Mouse (Mus musculus) cerebellum, adult 18-20 months (tissue): Measurements from ENCODE around the gene Osgin1.

Source experiments
- DNase-seq, 2 experiments: peaks; one replicate each; pipeline ENCODE4 v3.0.0; 2021

Gene Osgin1

DNA sequence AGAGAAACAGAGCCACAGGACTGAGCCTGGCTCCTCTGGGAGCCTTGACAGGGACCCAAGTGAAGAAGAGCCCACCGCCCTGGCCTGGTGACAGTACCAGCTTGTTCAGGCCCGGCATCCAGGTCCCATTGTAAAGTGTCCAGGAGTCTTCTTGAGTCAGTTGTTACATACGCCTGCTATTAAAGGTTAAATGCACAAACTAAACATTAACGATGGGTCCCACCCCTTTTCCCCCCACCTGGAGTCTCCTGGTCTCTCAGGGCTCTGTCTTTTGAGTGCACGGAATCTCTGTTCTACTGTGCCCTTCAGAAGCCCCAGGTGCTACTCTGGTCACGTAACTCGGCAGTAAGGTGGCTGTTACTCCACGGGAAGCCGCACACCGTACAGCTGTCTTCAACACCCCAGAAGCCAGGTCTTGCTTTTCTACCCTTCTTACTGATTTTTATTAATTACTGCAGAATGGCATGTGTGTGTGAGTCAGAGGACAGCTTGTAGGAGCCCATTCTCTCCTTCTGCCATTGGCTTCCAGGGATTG is 9.7 kb upstream of the Osgin1 start:
- no peak for DNase-seq

DNA sequence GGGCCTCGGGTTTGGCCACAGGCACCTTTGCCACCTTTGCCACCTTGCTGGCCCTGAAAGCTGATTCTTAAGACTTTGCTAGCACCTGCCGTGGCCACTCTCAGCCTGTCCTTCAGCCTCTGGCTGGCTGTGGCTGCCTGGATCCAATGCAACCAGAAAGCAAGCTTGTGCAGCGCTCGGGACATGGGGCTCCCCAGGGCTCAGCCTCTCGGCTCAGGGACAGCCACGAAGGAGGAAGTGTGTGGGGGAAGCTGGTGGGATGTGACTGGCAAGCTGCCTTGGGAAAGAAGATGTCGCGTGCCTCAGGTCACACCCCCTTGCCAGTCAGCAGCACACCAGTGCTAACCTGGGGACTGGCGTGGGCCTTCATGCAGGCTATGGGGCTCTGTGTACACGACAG is 9.2 kb upstream of the Osgin1 start:
- no peak for DNase-seq

DNA sequence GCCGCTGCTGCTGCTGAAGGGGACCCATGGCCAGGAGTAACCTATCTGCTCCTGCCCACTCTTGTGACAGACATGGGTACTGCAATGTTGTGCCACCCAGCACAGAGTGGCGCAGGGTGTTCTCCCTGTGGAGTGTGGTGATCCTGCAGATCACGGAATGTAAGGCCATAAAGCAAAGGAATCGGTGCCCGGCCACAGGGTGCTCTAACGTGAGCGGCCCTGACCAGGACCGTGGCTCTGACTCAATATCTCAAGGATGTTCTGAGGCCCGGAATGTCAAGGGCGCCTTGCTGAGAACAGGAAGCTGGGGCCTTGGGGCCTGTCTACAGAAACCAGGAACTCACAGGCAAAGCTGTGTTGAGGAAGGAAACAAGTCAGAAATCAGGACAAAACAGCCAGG is 8.4 kb upstream of the Osgin1 start:
- no peak for DNase-seq

DNA sequence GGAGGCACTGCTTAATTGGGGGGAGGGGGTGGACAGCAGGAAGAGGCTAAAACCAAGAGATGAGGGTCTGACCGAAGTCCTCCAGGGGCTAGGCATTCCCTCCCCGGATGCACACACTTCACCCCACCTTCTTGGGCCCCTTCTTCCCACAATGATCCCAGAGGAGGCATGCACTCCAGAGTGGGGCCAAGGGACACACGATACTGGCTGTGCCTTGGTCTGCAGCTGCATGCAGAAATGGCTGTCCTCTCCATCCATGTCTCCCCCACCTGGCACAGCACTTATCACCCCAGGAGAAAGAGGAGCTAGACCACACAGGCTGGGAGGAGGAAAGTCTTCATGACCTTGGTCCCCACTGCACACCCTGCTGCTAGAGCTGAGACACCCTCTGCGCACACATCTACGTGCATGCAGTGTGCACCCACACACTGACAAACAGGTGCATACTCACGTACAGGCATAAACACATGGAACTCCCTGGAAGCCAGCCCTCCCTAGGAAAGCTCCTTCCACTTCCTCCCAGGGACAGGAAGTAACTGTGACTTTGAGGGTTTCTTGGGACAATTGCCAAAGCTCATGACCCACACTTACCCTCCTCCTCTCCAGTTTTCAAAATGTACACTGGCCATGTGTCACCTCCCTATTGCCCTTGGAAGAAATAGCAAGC is 7.7 kb upstream of the Osgin1 start:
- no peak for DNase-seq

DNA sequence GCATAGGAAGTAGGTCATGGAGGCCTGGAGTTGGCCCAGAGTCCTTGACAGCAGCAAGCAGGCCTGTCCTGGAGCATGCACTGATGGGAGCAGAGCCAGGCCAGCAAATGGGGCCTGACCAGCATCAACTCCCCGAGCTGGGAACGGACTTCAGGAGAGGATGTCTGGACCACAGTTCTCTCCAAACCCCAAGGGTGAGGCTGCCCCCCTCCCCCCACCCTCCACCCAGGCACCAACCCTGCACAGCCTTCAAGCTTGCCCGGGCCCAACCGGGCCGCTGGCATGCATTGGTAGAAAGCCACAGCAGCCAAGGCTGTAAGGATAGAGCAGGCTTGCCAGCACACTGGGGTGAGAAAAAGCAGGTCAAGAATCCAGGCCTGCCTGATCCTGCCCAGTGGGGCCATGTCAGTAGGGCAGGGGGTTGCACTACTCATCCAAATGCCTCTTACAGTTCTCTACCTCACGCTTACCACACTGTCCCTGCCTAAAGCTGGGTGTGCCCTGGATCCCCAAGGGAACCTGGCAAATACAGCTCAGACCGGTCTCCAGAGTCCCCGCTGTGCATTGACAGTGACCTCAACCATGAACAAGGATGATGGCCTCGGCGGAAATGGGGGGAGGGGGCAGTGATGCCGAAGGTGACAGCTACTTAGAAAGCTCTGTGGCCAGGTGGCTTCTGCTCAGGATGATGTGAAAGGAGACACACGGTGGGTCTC is 6.1 kb upstream of the Osgin1 start:
- DNase-seq, result peak; percentile 47 to 53

DNA sequence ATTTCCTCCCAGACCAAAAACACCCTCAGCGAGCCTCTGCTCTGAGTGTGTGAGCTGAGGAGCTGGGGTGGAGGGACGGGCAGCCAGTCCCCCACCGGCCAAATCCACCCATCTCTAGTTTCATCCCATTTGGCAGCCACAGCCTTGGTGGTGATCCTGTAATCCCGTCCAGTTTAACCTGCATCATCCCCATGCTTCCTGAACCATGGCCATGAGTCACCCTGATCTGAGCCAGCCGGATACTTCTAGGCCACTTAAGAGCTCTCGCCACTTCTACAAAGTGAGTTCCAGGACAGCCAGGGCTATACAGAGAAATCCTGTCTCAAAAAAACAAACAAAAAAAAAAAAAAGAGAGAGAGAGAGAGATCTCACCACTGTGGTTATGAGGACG is 5.6 kb upstream of the Osgin1 start:
- DNase-seq, result no peak

DNA sequence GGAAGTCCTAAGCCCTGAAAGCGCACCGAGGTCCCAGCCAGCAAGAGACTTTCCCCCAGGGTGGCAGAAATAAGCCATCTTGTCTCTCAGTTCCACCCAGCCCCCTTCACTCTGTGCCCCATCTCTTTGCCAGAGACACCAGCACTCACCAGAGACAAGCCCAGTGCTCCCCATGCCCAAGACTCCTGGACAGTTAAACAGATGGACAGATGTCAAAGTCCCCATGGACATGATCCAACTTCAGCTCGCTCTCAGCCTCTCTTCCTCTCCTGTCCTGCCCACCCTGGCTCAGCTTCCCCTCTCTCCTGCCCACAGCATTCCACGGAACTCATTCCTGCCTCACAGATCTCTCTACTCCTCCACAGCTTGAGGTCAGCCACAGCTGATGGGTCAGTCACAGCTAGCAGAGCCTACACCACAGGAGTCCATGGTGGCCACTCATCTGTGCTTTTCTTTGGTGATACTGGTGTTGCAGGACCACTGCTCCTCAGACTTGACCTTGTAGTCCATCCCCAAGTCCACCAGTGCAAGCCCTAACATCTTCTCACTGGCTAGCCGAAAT is 5.1 kb upstream of the Osgin1 start:
- no peak for DNase-seq

DNA sequence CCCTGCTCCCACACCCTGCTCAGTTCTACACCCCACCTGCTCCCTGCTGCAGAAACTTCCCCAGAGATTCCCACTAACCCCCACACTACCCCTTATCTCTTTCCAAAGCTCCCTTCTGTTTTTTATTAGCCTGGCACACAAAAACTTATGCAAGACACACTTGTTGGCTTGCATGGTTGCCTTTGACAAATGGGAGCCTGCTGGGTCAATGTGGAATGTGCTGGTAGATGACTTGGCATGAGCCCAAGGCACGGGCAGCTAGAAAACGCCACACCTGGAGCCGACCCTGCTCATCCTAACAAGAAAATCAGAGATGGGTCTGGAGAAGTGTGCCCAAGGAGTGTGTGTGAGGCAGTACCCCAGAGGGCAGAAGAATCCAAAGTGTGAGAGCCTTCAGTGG is 4.4 kb upstream of the Osgin1 start:
- no peak for DNase-seq

DNA sequence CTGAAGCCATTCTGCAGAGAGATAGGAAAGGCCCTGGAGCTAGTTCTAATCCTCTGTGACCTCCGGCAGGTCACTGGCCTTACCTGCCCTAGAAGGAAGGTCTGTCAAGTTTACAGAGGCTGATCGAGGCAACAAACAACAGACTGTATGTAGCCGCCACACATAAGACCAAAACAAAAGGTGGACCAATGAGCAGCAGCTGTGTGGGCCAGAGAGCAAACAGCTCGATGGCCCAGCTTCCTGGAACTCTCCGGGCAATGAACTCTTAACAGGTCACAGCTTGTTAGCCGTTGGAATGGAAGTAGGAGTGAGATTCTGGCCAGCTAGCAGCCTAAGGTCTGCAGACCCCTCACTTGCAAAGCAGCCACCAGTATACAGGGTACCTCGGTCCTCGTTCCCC is 3.7 kb upstream of the Osgin1 start:
- no peak for DNase-seq

DNA sequence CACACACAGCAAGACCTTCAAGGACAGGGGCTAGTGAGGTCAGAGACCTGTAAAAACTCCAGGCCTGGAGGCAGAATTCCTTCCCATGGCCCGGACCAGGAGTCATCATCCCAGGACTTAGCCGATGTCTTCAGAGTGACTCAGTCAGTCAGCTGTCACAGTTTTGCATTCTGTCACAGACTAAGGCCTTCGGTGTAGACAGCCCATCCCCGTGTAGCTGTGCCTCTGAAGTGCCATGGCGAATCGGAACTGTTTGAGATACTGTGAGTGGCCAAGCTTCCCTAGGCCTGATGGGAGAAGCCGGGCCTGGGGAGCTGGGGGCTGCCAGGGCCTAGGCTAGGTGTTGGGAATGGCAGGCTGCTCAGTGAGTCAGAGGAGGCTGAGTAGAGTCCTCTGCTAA is 3.2 kb upstream of the Osgin1 start:
- DNase-seq, result no peak

DNA sequence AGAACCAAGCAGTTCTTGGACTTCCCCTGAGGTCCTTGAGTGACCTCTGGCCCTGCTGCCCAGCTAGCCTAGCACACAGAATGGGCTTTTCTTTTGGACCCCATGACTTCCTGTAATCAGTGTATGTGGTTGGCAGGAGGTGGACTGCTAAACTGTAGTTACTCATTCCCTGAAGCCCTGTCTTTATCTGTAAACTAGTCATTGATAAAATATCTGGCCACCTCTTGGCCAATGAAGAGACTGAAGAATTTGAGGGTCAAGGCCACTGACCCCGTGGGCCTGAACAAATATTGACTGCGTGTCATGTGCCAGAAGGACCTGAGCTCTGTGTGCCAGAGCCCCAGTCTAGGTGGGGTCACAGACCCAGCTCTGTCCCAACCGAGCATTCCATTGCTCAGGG is 1.6 kb upstream of the Osgin1 start:
- DNase-seq, result no peak

DNA sequence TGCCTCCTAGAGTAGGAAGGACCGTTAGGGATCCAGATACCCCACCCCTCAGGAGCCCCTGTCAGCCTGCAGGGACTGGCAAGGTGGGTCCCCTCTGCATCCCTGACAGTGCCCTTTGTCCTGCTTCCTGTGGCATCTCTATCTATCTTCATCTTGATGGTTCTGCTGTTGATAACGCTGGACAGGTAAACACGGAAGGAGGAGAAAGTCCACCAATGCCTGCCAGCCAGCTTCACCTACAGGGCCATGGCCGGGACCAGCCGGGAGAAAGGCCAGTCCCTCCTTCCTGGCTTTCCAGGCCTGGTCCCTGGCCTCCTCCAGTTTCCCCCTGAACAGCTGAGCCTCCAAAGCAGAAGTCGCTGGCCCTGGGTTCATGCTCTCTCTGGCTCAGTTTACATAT is 645 bp downstream of the Osgin1 start:
- DNase-seq, result no peak

DNA sequence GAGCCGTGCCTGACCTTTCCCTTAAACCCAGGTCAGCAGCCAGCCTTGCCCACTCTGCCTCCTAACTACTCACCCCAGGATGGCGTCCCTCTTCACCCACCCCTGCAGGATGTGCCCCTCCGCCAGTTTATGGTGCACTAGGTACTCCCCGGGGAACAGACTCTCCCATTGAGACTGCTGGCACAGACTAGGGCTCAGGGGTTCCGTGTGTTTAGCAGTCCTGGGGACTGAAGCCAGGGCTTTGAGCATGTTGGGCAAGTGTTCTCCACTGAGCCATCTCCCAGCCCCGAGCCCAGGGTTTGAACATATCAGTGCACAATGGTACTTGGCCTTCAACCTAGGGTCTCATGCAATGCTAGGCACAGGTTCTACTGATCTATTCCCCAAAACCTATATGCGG is 1.6 kb downstream of the Osgin1 start:
- DNase-seq, result no peak

DNA sequence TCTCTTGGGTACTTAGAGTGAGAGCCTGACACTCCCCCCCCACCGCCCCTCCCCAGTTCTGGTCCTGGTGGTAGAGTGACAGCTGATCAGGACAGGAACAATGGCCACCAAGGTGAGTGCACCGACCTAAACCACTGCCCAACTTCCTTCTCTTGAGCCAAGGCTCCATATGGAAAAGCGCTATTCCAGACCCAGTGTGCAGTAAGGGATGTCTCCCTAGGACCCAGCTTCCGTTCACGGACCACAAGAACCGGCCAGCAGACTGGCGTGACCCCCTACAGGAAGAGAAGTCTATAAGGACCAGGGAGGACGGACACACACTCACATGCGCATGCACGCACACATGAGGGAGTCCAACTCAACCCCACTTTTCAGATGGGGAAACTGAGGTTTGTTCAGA is 2.4 kb downstream of the Osgin1 start:
- no peak for DNase-seq

DNA sequence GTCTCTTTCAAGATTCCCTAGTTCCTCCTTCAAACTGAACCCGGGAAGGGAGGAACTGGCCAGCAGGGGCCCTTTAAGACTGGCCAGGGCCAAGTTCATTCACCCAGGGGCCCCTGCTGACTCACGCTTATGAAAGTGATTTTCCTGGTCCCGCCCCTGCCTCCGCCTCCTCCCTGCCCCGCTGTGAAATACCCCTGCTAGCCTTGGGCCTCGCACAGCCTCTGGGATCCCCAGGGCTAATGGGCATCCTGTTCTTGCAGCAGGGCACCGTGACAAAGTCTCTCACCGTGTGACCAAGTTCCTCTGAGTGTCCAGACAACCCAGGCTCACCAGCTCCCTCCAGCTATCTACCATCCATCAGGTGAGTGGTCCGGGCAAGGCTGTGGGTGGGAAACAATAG is 3.0 kb downstream of the Osgin1 start:
- DNase-seq, result no peak

DNA sequence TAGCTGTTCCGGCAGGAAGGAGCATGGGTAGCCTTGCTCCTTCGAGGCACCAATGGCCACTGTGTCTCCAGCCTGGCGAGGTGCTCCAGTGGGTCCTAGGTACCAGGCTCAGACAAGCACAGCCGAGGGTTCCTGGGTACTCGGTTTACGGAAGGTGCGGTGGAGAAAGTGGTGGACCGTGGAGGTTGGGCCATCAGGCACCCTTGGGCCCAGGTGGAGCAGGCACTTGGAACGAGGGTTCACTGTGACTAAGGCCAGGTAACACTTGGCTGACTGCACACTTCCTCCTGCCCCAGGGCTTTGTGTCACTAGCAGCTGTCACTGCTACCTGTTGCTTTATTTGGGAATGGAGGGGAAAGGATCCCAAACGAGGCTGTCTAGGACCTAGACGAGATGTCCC is 3.6 kb downstream of the Osgin1 start:
- peak in 1 of 2 experiments; percentile 26 for DNase-seq

DNA sequence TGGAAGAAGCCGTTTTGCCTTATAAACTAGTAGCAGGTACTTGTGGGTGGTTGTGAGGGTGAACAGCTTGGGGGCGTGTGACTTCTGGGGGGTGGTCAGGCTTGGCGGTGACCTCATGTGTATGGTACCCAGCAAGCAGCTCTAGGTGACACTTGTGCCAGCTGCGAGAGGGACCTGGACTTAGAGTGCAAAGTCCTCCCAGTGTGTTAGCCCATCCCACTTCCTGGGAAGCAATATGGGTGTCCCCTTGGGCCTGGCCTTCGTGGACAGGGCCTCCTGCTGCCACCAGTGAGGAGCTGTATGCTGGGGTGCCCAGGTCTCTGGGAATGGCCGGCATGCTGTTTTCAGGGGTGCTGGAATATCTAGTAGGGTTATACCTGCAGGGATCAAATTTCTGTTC is 5.0 kb downstream of the Osgin1 start:
- DNase-seq, result no peak

DNA sequence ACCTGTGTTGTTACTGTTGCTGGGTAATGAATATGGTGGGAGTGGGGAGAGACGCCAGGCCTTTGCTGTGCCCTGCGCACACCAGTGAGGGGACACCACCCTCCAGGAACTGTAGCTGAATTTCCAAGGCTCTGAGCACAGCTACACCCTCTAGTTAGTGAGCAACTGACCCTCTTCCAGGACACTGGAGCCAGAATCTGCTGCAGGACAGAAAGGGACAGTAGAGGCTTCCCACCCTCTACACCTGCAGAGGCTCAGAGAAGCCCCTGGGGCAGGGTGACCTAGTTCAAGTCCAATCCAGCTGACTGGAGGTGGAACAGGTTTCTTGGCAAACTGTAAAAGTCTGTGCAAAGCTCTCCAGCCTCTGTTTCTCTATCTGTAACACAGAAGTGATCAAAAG is 5.5 kb downstream of the Osgin1 start:
- DNase-seq, result no peak

DNA sequence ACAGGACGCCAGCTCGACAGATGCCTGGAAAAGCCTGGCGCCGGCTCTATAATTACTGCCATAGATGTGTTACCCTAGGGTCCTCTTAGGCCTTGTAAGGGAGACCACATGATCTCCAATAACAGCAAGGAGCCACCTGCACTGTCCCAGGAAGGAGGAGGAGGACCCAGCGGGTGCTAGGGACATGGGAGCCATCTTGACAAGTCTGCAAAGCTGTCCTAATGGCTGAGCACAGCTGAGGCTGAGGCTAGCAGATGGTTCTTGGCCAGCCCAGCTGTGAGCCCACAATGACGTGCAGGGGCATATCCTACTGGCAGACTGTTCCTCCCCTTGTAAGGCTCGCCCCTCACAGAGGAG is 5.9 kb downstream of the Osgin1 start:
- DNase-seq, result no peak

DNA sequence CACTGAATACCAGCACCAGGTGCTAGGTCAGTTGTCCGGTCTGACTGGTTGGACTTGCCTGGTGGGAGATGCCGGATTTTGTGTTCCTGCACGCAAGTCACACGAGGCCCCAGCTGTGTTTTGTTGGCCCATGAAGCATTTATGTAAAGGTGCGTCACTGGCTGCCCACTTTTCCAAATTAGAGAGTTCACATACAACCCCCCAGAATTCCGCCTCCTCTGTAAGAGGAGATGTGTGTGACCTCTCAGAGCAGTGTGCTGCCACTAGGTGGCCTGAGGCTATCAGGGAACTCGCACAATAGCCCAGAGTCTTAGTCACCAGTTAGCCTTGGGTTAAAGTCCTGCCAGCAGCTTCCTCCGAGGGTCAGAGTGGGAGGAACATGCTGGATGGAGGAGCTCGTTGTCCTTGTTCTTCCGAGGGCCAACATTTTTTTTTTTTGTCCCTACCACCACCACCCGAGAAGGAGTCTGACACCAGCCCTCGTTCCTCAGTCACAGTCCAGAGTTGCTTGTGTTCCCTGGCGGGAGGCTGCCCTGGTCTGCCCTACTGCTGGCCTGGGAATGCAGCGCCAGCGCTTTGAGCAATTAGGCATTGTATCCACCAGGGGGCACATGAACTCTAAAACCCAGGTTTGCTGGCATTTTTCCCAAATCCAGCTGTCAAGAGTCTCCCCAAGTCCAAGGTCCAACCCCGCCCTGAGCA is 6.5 kb downstream of the Osgin1 start:
- DNase-seq, result peak; percentile 35 to 59

DNA sequence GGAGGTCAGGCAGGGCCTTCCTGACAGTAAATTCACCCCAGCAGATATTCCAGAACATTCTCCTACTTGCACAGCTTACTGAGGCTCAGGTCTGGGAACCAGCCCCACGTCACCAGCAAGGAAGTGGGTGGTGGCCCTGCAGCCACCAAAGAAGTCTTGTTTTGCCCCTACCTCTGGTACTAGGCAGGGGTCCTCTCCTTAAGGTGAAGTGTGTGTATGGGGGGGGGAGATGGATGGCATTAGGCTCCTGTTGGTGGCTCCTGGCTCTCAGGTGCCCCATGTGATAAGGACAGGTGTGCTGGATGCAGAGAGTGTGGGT is 7.0 kb downstream of the Osgin1 start:
- no peak for DNase-seq

DNA sequence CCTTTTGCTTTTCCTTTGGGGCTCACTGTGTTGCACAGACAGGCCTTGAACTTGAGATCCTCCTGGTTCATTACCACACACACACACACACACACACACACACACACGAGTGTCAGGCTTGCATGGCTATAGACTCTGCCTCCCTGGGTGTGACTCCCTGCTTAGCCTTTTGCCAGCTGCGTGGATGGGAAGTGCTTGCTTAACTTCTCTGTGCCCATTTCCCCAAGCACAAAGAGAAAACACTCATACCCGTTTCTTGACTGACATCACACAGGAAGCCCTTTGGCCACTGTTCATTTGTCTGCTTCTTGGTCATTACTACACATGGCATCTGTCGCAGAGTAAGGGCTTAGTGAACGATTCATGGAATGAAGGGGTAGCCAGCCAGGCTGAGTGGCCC is 8.1 kb downstream of the Osgin1 start:
- no peak for DNase-seq

DNA sequence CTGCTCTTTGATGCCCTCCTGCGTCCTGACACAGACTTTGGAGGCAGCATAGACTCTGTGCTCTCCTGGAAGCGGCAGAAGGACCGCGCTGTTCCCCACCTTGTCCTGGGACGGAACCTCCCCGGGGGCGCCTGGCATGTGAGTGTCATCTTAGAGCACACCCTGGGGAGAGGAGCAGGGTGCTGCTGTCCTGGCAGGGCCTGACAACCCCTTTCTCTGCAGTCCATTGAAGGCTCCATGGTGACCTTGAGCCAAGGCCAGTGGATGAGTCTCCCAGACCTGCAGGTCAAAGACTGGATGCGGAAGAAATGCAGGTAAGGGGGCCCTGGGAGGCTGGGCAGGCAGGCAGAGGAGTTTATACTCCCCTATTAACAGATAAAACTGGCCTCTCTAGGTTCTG is 9.0 kb downstream of the Osgin1 start:
- no peak for DNase-seq
